Mouse (Mus musculus) stomach, embryonic 14.5 days (tissue): ENCODE measurements around the gene Fsip1. TPM values are rescaled to one million over a fixed set of nuclear protein-coding genes. Genes with fewer than 3 reads are reported as not detected.

ENCODE experiments used
- ATAC-seq: fragments of 200-750 bp; cut with Nextera tagmentation; 2 replicates; pipeline ENCODE4 v1.8.0; 2017; ENCODE audit warnings: low read depth, moderate TSS enrichment; ENCODE audit not compliant: insufficient number of reproducible peaks, insufficient read depth, low FRiP score
- H3K27ac ChIP-seq: fragments of 300-500 bp; sonication (generic); 2 replicates; pipeline ENCODE4 v1.5.1; 2014; ENCODE audit warnings: mild to moderate bottlenecking, low read length, moderate library complexity, mixed read lengths
- H3K27me3 ChIP-seq: fragments of 300-500 bp; sonication (generic); 2 replicates; pipeline ENCODE4 v1.6.1; 2014; ENCODE audit warnings: low read length, control low read depth, mixed read lengths; ENCODE audit not compliant: control insufficient read depth, insufficient read depth
- H3K36me3 ChIP-seq: fragments of 300-500 bp; sonication (generic); 2 replicates; pipeline ENCODE4 v1.6.1; 2014; ENCODE audit warnings: mild to moderate bottlenecking, control low read depth, low read length, moderate library complexity, mixed read lengths; ENCODE audit not compliant: control insufficient read depth, insufficient read depth
- H3K4me1 ChIP-seq: fragments of 300-500 bp; sonication (generic); 2 replicates; pipeline ENCODE4 v1.6.1; 2014; ENCODE audit warnings: low read length, control low read depth, mixed read lengths; ENCODE audit not compliant: control insufficient read depth, insufficient read depth
- H3K4me2 ChIP-seq: fragments of 300-500 bp; sonication (generic); replicated peaks from 2 replicates; pipeline ENCODE4 v1.6.1; 2014; ENCODE audit warnings: low read depth, low read length, control low read depth
- H3K4me3 ChIP-seq: fragments of 300-500 bp; sonication (generic); 2 replicates; pipeline ENCODE4 v1.5.1; 2014; ENCODE audit warnings: low read depth, low read length, control low read depth
- H3K9ac ChIP-seq: fragments of 300-500 bp; sonication (generic); replicated peaks from 2 replicates; pipeline ENCODE4 v1.6.1; 2014; ENCODE audit warnings: low read depth, mild to moderate bottlenecking, control low read depth, low read length, moderate library complexity, mixed read lengths
- H3K9me3 ChIP-seq: fragments of 300-500 bp; sonication (generic); 2 replicates; pipeline ENCODE4 v1.6.1; 2016; ENCODE audit warnings: low read depth, low read length, control low read depth; ENCODE audit not compliant: control insufficient read depth
- WGBS: fragments of 180-500 bp; shearing (Covaris S2); extraction: QIAGEN DNeasy Blood & Tissue Kit; methylation state at CpG from one replicate; pipeline ENCODE4 v1.1.7; 2014; 5-methylcytosine and 5-hydroxymethylcytosine counted together
- polyA plus RNA-seq: library from polyadenylated mRNA; unstranded; fragments of >200 nt; fragmentation: Nextera tagmentation; extraction: Ambion mirVana; gene quantifications from 2 replicates; pipeline ENCODE4 v1.2.1, GENCODE M21; 2014

Fsip1 gene
- polyA plus RNA-seq, result 0.43 and 0.57 TPM in 2 replicates

- Histone ChIP-seq H3K4me2 (peak within 1 kb of the TSS; percentile 66), H3K27me3 (no peaks in the 10 kb centered on the region), H3K27ac (no peak within 1 kb of the TSS), H3K9me3 (no peaks in the 10 kb centered on the region), H3K4me3 (peak within 1 kb of the TSS; percentile 32), H3K9ac (no peak within 1 kb of the TSS), H3K4me1 (no peaks in the 10 kb centered on the region), H3K36me3 (no peaks in the 10 kb centered on the region)
- WGBS, result 4% methylated on average over 25 of the region's 25 CpGs
- peak; percentile 87 for ATAC-seq
Measured at GRCm38 (mm10) chr2:118256621-118257053, at the start of gene Fsip1. Gene Fsip1, minus strand, starts transcription at chr2:118256966.

- Histone ChIP-seq H3K4me1 (no peaks in the 10 kb centered on the region), H3K36me3 (no peaks in the 10 kb centered on the region), H3K9me3 (no peaks in the 10 kb centered on the region), H3K9ac (no peak overlapping the region), H3K4me3 (no peak overlapping the region), H3K27me3 (no peaks in the 10 kb centered on the region), H3K4me2 (no peak overlapping the region), H3K27ac (no peak overlapping the region)
- no peak for ATAC-seq
- WGBS, result 15% methylated on average over 3 of the region's 3 CpGs
Measured at GRCm38 (mm10) chr2:118306522-118306895, 49.7 kb upstream of the Fsip1 start.

GRCm38 (mm10) chr2:118305827-118306521 lies 49.2 kb upstream of the Fsip1 start:
- H3K4me2 ChIP-seq, result no peak overlapping the region
- no peaks in the 10 kb centered on the region for H3K9me3 ChIP-seq
- no peak overlapping the region for H3K9ac ChIP-seq
- no peaks in the 10 kb centered on the region for H3K27me3 ChIP-seq
- 54% methylated on average over 7 of the region's 7 CpGs for WGBS
- no peaks in the 10 kb centered on the region for H3K36me3 ChIP-seq
- H3K27ac ChIP-seq, result no peak overlapping the region
- ATAC-seq, result no peak
- H3K4me3 ChIP-seq, result no peak overlapping the region
- no peaks in the 10 kb centered on the region for H3K4me1 ChIP-seq

GRCm38 (mm10) chr2:118303456-118303855 lies 46.7 kb upstream of the Fsip1 start:
- H3K9me3 ChIP-seq, result no peaks in the 10 kb centered on the region
- no peak overlapping the region for H3K9ac ChIP-seq
- H3K27me3 ChIP-seq, result no peaks in the 10 kb centered on the region
- no peak for ATAC-seq
- no peaks in the 10 kb centered on the region for H3K4me1 ChIP-seq
- H3K4me3 ChIP-seq, result no peak overlapping the region
- 73% methylated on average over 4 of the region's 4 CpGs for WGBS
- H3K36me3 ChIP-seq, result no peaks in the 10 kb centered on the region
- no peak overlapping the region for H3K27ac ChIP-seq
- H3K4me2 ChIP-seq, result no peak overlapping the region

- H3K4me1 ChIP-seq, result no peaks in the 10 kb centered on the region
- no peaks in the 10 kb centered on the region for H3K36me3 ChIP-seq
- no peak overlapping the region for H3K4me2 ChIP-seq
- H3K27ac ChIP-seq, result no peak overlapping the region
- H3K9me3 ChIP-seq, result no peaks in the 10 kb centered on the region
- ATAC-seq, result no peak
- 76% methylated on average over 2 of the region's 2 CpGs for WGBS
- H3K4me3 ChIP-seq, result no peak overlapping the region
- H3K9ac ChIP-seq, result no peak overlapping the region
- no peaks in the 10 kb centered on the region for H3K27me3 ChIP-seq
Measured at GRCm38 (mm10) chr2:118301656-118302055, 44.9 kb upstream of the Fsip1 start.

GRCm38 (mm10) chr2:118301041-118301545 lies 44.3 kb upstream of the Fsip1 start:
- Histone ChIP-seq H3K9me3 (no peaks in the 10 kb centered on the region), H3K27me3 (no peaks in the 10 kb centered on the region), H3K9ac (no peak overlapping the region), H3K4me2 (no peak overlapping the region), H3K36me3 (no peaks in the 10 kb centered on the region), H3K27ac (no peak overlapping the region), H3K4me3 (no peak overlapping the region), H3K4me1 (no peaks in the 10 kb centered on the region)
- no peak for ATAC-seq
- WGBS, result 79% methylated on average over 8 of the region's 8 CpGs

- no peaks in the 10 kb centered on the region for H3K36me3 ChIP-seq
- no peaks in the 10 kb centered on the region for H3K27me3 ChIP-seq
- no peaks in the 10 kb centered on the region for H3K4me1 ChIP-seq
- H3K27ac ChIP-seq, result no peak overlapping the region
- ATAC-seq, result no peak
- no peak overlapping the region for H3K4me2 ChIP-seq
- H3K9ac ChIP-seq, result no peak overlapping the region
- WGBS, result 90% methylated on average over 2 of the region's 2 CpGs
- H3K9me3 ChIP-seq, result no peaks in the 10 kb centered on the region
- no peak overlapping the region for H3K4me3 ChIP-seq
Measured at GRCm38 (mm10) chr2:118299981-118300380, 43.2 kb upstream of the Fsip1 start.

- 79% methylated on average over 4 of the region's 4 CpGs for WGBS
- H3K36me3 ChIP-seq, result no peaks in the 10 kb centered on the region
- no peak overlapping the region for H3K9ac ChIP-seq
- no peak overlapping the region for H3K4me2 ChIP-seq
- no peak overlapping the region for H3K4me3 ChIP-seq
- H3K4me1 ChIP-seq, result no peaks in the 10 kb centered on the region
- H3K9me3 ChIP-seq, result no peaks in the 10 kb centered on the region
- no peak overlapping the region for H3K27ac ChIP-seq
- no peak for ATAC-seq
- no peaks in the 10 kb centered on the region for H3K27me3 ChIP-seq
Measured at GRCm38 (mm10) chr2:118298601-118299000, 41.8 kb upstream of the Fsip1 start.

- no peaks in the 10 kb centered on the region for H3K27me3 ChIP-seq
- no peaks in the 10 kb centered on the region for H3K4me1 ChIP-seq
- no peak overlapping the region for H3K4me3 ChIP-seq
- no peaks in the 10 kb centered on the region for H3K36me3 ChIP-seq
- H3K4me2 ChIP-seq, result no peak overlapping the region
- no peak overlapping the region for H3K27ac ChIP-seq
- no peak for ATAC-seq
- H3K9ac ChIP-seq, result no peak overlapping the region
- H3K9me3 ChIP-seq, result no peaks in the 10 kb centered on the region
- WGBS, result 69% methylated on average over 2 of the region's 2 CpGs
Measured at GRCm38 (mm10) chr2:118297966-118298365, 41.2 kb upstream of the Fsip1 start.
